Mouse (Mus musculus) liver, postnatal 0 days (tissue): ENCODE measurements around the gene Efcab5.

Experiments used
- CTCF ChIP-seq: sonication (generic); IDR thresholded peaks from 2 replicates; pipeline ENCODE4 v1.5.1; 2016; ENCODE audit warnings: antibody characterized with exemption, low read depth
- EP300 ChIP-seq: IDR thresholded peaks from 2 replicates; pipeline ENCODE4 v1.6.1; 2016; ENCODE audit warnings: antibody characterized with exemption, low read depth, mild to moderate bottlenecking

DNA sequence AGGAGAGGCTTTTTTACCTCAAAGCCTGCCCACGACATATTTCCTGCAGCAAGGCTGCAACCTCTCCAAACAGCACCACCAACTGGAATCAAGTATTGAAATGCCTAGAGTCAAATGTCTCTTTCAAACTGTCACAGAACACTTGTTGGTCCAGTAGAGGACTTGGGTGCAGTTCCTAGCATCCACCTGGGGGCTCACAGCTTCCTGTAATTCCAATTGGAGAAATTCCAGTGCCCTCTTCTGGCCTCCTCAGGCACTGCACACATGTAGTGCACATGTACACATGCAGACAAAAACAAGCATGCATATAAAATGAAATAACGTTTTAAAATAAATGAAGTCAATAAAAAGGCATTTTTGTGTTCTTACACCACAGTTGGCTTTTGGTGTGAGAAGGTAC lies 40.0 kb downstream of the Efcab5 start:
- no peak for TF ChIP-seq EP300
- TF ChIP-seq CTCF, result no peak
